Mouse (Mus musculus) liver, embryonic 14.5 days (tissue): ENCODE measurements around the gene Pawr.

ENCODE experiments used
- CTCF ChIP-seq: IDR thresholded peaks from 2 replicates; pipeline ENCODE4 v1.5.1; 2016; ENCODE audit warnings: antibody characterized with exemption, low read depth, control low read depth
- EP300 ChIP-seq: IDR thresholded peaks from 2 replicates; pipeline ENCODE4 v1.6.1; 2016; ENCODE audit warnings: antibody characterized with exemption, low read depth

DNA sequence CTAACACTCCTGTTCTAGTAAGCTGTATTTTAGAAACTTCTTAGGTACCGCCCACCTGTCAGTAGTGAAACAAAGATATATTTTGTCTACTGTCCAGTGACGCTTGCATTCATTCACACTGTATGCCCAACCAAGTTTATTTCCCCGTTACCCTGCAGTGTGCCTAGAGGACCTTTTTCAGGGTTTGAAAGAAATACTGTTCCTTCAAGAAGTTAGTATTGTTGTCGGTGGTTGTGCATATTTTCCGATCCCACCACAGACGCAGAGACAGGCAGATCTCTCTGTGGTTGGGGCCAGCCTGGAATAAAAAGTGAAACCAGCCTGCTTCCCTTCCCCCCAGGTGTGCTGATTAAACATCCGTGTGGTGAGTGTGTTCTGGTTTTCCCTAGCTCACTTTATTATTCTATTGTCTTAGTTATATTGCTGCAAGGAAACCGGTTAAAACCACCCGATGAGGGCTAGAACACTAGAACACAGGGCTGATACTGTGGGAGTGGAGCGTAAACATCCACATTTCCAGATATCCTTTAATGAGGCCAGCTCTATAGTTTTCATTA lies 3.9 kb downstream of the Pawr start:
- TF ChIP-seq CTCF (no peak), EP300 (no peak)
